Mouse (Mus musculus) olfactory bulb, adult 2 months (tissue): Measurements from ENCODE around the gene Mctp1. TPM values are rescaled to one million over a fixed set of nuclear protein-coding genes. Genes with fewer than 3 reads are reported as not detected.
"Not testable (repeated sequence)": the region's sequence is repeated elsewhere in the genome, so short reads cannot be mapped to it uniquely, and the experiment has no call there.

ENCODE experiments used
- H3K27ac ChIP-seq: fragments of 200-500 bp; 2 replicates; pipeline ENCODE4 v1.5.1; 2012; ENCODE audit warnings: low read depth, low read length; ENCODE audit not compliant: insufficient read depth
- H3K4me1 ChIP-seq: fragments of 200-500 bp; 2 replicates; pipeline ENCODE4 v1.6.1; 2012; ENCODE audit warnings: low read length; ENCODE audit not compliant: control insufficient read depth, insufficient read depth
- H3K4me3 ChIP-seq: fragments of 200-500 bp; 2 replicates; pipeline ENCODE4 v1.5.1; 2012; ENCODE audit warnings: mild to moderate bottlenecking, low read depth, low read length, moderate library complexity; ENCODE audit not compliant: insufficient read depth
- CTCF ChIP-seq: fragments of 200-500 bp; IDR thresholded peaks from 2 replicates; pipeline ENCODE4 v1.5.1; 2012; ENCODE audit warnings: low read depth, mild to moderate bottlenecking, low read length, moderate library complexity; ENCODE audit not compliant: insufficient read depth
- POLR2A ChIP-seq: fragments of 200-500 bp; IDR thresholded peaks from 2 replicates; pipeline ENCODE4 v1.6.1; 2012; ENCODE audit warnings: mild to moderate bottlenecking, low read depth, low read length, moderate library complexity; ENCODE audit not compliant: insufficient read depth
- WGBS: fragments of 180-500 bp; shearing (Covaris S2); methylation state at CpG from one replicate; pipeline ENCODE4 v1.1.7; 2018; 5-methylcytosine and 5-hydroxymethylcytosine counted together
- polyA plus RNA-seq: library from polyadenylated mRNA; stranded (reverse); fragments of >200 nt; gene quantifications from 2 replicates; pipeline ENCODE4 v1.2.4, GENCODE M21; 2012; ENCODE audit warnings: low replicate concordance; ENCODE audit not compliant: missing spikeins, insufficient read depth, insufficient read length

Gene Mctp1
- polyA plus RNA-seq, 1 experiment, result not detected

DNA sequence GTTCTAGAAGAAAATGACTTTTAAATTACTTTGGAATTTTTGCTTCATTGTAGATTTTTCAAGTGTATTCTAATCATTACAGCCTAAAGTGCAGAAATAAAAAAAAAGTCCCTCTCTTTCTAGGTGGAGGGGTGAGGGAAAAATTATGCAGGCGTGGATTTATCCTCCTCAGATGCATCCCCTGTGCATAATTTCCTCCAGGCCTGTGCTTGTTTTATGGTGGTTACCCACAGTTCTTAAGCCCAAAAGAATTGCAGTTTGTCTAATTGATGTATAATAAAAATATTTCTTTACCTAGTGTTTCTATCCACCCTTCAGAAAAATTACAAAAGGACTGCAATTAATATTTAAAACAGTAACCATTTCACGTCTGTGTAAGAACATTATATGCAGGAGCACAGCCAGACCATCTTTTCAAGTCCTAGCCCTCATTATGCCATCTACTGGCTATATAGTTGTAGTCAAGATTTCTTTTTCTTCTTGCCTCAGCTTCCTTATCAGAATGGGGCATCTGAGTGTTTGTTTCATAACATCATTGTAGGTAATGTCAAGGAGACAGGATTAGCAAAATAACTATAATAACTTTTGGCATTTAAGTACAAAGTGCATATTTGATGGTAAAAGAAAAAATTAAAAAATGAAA lies 184.4 kb downstream of the Mctp1 start:
- TF ChIP-seq POLR2A (no peak), CTCF (no peak)
- H3K4me3 ChIP-seq, result no peak overlapping the region
- H3K4me1 ChIP-seq, result no peaks in the 10 kb centered on the region
- H3K27ac ChIP-seq, result no peak overlapping the region
- 78% methylated on average over 2 of the region's 2 CpGs for WGBS

DNA sequence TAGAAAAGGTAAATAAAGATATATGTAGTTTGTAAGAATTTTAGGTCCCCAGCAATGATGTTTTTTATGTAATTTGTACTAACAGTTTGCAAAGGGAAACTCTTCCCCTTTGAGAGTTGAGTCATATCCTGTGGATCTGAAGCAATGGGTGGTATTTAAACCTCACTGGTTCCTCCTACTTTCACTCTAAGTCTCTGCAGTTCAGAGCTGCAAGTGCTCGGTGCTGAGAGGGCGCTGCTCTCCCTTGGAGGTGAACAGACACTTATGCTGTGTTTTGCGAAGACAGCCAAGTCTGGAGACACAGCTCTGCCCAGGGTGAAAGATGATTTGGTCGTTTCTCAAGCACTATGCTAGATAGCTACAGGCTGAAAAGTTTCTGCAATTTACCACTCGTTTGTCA lies 195.1 kb downstream of the Mctp1 start:
- WGBS, result 28% methylated on average over 5 of the region's 5 CpGs
- TF ChIP-seq CTCF (no peak), POLR2A (no peak)
- H3K27ac ChIP-seq, result no peak overlapping the region
- peaks cover 2% of the 10 kb centered on the region for H3K4me1 ChIP-seq
- no peak overlapping the region for H3K4me3 ChIP-seq

DNA sequence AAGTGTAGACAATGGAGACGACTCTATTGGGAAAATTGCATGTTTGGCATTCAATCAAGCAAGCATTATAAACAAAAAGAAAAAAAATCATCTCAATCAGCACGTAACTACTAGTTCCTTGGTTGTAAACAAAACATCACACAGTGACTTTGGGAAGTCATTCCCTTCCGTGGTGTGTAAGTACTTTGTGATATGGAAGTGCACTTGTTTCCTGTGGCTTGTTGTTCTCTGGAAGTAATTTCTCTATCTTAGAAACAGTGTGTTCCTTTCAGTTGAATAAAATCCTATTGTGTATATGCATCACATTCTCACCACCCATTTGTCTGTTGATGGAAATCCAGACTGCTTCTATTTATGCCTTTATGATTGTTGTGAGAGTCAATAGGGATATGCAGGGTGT lies 201.1 kb downstream of the Mctp1 start:
- Histone ChIP-seq H3K4me3 (no peak overlapping the region), H3K4me1 (no peaks in the 10 kb centered on the region), H3K27ac (no peak overlapping the region)
- WGBS, result 50% methylated on average over 3 of the region's 3 CpGs
- TF ChIP-seq POLR2A (no peak), CTCF (no peak)

DNA sequence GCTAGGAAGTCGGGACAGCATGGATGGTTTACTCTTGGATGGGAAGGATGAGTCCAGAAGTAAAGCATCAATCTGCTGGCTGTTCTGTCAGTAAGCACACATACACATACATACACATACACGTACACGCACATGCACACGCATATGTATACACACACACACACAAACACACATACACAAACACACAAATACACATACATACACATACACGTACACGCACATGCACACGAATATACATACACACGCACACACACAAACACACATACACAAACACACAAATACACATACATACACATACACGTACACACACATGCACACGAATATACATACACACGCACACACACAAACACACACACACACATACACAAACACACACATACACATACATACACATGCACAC lies 206.4 kb downstream of the Mctp1 start:
- 88% methylated on average over 11 of the region's 11 CpGs for WGBS
- H3K27ac ChIP-seq, H3K4me1 ChIP-seq, H3K4me3 ChIP-seq: not testable (repeated sequence)

DNA sequence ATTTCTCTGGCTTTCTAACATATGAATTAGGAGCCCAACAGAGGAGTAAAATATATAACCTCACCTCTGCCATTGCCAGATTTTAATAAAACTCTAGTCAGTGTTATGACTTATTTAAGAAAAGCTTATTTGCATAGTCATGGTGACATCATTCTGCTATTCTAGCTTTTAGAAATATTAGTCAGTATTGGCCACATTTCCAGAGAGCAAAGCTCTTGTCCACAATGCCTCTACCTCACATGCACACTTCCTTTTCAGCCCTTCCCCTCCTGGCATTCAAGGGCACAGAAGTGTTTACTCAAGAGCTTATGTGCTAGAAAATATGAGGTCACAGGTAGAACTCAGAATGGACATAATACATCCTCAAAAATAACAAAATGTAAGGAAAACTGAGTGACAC lies 206.9 kb downstream of the Mctp1 start:
- H3K4me3 ChIP-seq, result no peak overlapping the region

DNA sequence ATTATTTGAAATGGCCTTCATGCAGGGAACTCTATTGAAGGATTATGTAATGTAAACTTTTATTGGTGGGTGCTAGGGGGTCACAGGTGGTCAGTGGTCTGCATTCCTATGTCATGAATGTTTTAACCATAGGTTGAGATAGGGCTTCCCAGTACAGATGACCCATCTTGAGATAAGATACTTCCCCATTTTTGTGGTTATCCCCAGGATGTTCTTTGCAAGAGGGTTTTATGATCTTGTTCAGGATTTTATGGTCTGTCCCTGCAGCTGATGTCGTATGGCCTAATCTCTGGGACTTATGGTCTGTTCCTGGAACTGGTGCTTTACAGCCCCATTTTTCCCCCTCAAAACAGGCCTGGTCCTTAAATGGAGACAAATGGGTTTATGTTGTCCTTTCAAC lies 207.4 kb downstream of the Mctp1 start:
- WGBS, result 90% methylated on average over 1 of the region's 1 CpGs
- Histone ChIP-seq H3K4me3 (no peak overlapping the region), H3K4me1 (no peaks in the 10 kb centered on the region), H3K27ac (no peak overlapping the region)
- TF ChIP-seq CTCF (no peak), POLR2A (no peak)

More for the DNA sequence above, 206.9 kb downstream of the Mctp1 start:
- no peak for TF ChIP-seq POLR2A
- TF ChIP-seq CTCF, result no peak
- H3K4me1 ChIP-seq, result no peaks in the 10 kb centered on the region
- H3K27ac ChIP-seq, result no peak overlapping the region

DNA sequence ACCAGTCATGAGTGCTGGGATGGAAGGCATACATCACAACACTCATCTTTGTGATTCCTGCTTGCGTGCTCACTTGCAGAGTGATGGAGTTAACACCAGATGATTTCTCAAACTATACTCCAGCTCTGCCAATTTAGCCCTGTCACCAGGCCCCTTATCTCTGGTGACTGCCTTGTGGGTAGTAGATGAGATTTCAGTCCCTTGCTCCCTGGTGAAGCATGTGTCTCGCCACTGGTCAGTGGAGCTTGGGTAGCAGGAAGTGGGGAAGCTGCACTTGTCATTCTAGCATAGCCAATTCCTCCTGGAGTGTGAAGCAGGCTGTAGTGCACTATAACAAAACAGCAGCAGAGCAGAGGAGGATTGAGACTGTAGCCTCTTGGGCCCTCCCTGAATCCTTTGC lies 208.6 kb downstream of the Mctp1 start:
- no peak for TF ChIP-seq POLR2A
- no peak for TF ChIP-seq CTCF

DNA sequence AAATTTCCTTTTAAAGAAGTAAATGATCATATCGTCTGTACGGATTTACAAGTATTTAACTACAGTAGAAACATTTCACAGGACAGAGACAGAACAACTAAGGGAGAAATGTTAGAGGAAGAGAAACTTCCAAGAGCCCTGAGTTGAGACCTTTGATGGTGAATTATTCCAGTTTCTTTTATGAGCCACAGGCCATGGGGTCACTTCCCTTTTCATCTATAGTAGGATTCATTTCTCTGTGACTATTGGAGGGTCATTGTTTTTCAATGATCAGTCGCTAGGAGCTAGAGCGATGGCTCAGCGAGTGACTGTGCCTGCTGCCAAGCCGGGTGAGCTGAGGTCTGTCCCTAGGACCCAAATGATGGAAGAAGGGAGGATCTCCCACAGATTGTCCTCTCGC lies 212.7 kb downstream of the Mctp1 start:
- TF ChIP-seq CTCF (no peak), POLR2A (no peak)
- no peaks in the 10 kb centered on the region for H3K4me1 ChIP-seq
- no peak overlapping the region for H3K4me3 ChIP-seq
- no peak overlapping the region for H3K27ac ChIP-seq
- 79% methylated on average over 7 of the region's 7 CpGs for WGBS

More for the DNA sequence above, 208.6 kb downstream of the Mctp1 start:
- Histone ChIP-seq H3K27ac (no peak overlapping the region), H3K4me3 (no peak overlapping the region), H3K4me1 (no peaks in the 10 kb centered on the region)
- 93% methylated on average over 2 of the region's 2 CpGs for WGBS

DNA sequence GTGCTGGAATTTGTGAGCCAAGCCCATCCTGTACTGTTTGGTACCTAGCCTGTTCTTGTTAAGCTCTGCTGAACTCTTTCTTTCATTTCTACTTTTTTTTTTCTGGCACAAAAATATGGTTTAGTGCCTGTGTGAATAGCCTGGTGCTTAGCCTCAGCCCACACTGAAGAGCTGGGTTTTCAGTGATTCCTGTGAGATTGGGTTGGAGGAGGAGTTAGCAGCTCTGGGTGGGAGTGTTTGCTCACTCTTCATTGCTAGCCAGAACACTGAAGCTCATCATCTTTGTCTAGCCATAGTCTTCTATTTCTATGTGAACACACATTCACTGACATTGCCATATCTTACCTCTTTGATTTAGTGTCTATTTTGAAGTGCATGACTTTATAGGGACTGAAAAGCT lies 225.1 kb downstream of the Mctp1 start:
- TF ChIP-seq POLR2A (no peak), CTCF (no peak)
- Histone ChIP-seq H3K4me1 (no peaks in the 10 kb centered on the region), H3K27ac (no peak overlapping the region), H3K4me3 (no peak overlapping the region)

DNA sequence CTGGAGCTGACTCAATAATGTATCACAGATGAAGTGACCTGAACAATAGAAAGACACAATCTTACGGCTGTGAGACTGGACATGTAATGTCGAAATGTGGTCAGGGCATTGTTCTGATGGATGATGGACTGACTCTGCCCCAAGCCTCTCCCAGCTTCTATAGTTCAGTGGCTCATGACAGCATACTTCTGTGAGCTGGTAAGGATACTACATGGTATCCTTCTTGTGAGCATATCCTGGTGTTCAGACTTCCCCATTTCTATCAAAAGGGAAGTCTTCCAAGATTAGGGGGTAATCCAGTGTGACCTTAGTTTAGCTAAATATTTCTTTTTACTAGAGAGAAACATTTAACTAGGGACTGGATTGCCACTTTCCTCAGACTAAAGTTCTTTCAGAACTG lies 227.2 kb downstream of the Mctp1 start:
- TF ChIP-seq CTCF (no peak), POLR2A (no peak)
- Histone ChIP-seq H3K27ac (no peak overlapping the region), H3K4me3 (no peak overlapping the region), H3K4me1 (no peaks in the 10 kb centered on the region)
- WGBS, result 87% methylated on average over 2 of the region's 2 CpGs
